Mouse (Mus musculus) retina, embryonic 14.5 days (tissue): Measurements from ENCODE around the gene Pabpc1l.
A peak's percentile ranks its signal among the peaks of the same experiment; 100 is the strongest.
"Not testable (repeated sequence)": the region's sequence is repeated elsewhere in the genome, so short reads cannot be mapped to it uniquely, and the experiment has no call there.

Experiments used
- DNase-seq: peaks from one replicate; pipeline ENCODE4 v3.0.0-alpha.2; 2015; ENCODE audit warnings: low spot score

The Pabpc1l gene

GRCm38 (mm10) chr2:164036520-164037019, 11.3 kb downstream of the Pabpc1l start:
- DNase-seq: peak; percentile 32

GRCm38 (mm10) chr2:164038407-164039028, 13.3 kb downstream of the Pabpc1l start:
- DNase-seq: no peak

GRCm38 (mm10) chr2:164040949-164041348, 15.7 kb downstream of the Pabpc1l start:
- DNase-seq: no peak

GRCm38 (mm10) chr2:164041523-164041922, 16.3 kb downstream of the Pabpc1l start:
- no peak for DNase-seq

GRCm38 (mm10) chr2:164047197-164047690, 22.0 kb downstream of the Pabpc1l start:
- peak; percentile 41 for DNase-seq

GRCm38 (mm10) chr2:164053767-164054166, 28.5 kb downstream of the Pabpc1l start:
- no peak for DNase-seq

GRCm38 (mm10) chr2:164054671-164055070, 29.4 kb downstream of the Pabpc1l start:
- DNase-seq: no peak

- peak; percentile 64 for DNase-seq
Measured at GRCm38 (mm10) chr2:164059634-164060235, 34.5 kb downstream of the Pabpc1l start.

GRCm38 (mm10) chr2:164070142-164070764, 45.0 kb downstream of the Pabpc1l start, which contains the start of gene Stk4:
Gene Stk4 (plus strand): TSS chr2:164070322.
- DNase-seq: no peak

GRCm38 (mm10) chr2:164070765-164071436, 45.7 kb downstream of the Pabpc1l start, which contains the start of gene Tomm34:
Gene Tomm34 (minus strand): TSS chr2:164071169.
- peak; percentile 97 for DNase-seq

- not testable (repeated sequence) for DNase-seq
Measured at GRCm38 (mm10) chr2:164071437-164071820, 46.2 kb downstream of the Pabpc1l start.

- DNase-seq: no peak
Measured at GRCm38 (mm10) chr2:164072109-164072508, 46.9 kb downstream of the Pabpc1l start.

- DNase-seq: no peak
Measured at GRCm38 (mm10) chr2:164073120-164073519, 47.9 kb downstream of the Pabpc1l start.

- peak; percentile 98 for DNase-seq
Measured at GRCm38 (mm10) chr2:164073918-164074578, 48.8 kb downstream of the Pabpc1l start.

GRCm38 (mm10) chr2:164075088-164075487, 49.8 kb downstream of the Pabpc1l start:
- DNase-seq: no peak

- no peak for DNase-seq
Measured at GRCm38 (mm10) chr2:164076874-164077425, 51.7 kb downstream of the Pabpc1l start.

GRCm38 (mm10) chr2:164077875-164078274, 52.6 kb downstream of the Pabpc1l start:
- no peak for DNase-seq

GRCm38 (mm10) chr2:164079488-164079887, 54.2 kb downstream of the Pabpc1l start:
- DNase-seq: no peak

- no peak for DNase-seq
Measured at GRCm38 (mm10) chr2:164081577-164081976, 56.3 kb downstream of the Pabpc1l start.

- DNase-seq: no peak
Measured at GRCm38 (mm10) chr2:164082175-164082574, 56.9 kb downstream of the Pabpc1l start.

- DNase-seq: no peak
Measured at GRCm38 (mm10) chr2:164083609-164084341, 58.5 kb downstream of the Pabpc1l start.
